Mouse (Mus musculus) ES-Bruce4 (cell line): ENCODE measurements around the gene Slc50a1.

Source experiments
- CTCF ChIP-seq: IDR thresholded peaks from one replicate; pipeline ENCODE4 v1.8.1; 2011; ENCODE audit warnings: low read depth, low read length
- POLR2A ChIP-seq: IDR thresholded peaks from one replicate; pipeline ENCODE4 v1.8.1; 2011; ENCODE audit warnings: low read length; ENCODE audit not compliant: insufficient read depth

- TF ChIP-seq CTCF (no peak), POLR2A (no peak)
Measured at GRCm38 (mm10) chr3:89219546-89219945, 50.8 kb downstream of the Slc50a1 start.
